Mouse (Mus musculus) T-helper 17 cell (primary cell): ENCODE results near the gene Anks6.

Experiments used
- in situ Hi-C, 2 experiments: fragments of 300-600 bp; cut with MboI, MseI; formaldehyde crosslinking; loops; 1 replicate in 1 of 2; 2 replicates in 1 of 2; pipeline ENCODE4 v1.15.1; 2025; ENCODE audit warnings: high pct_unique_total_duplicates in 2 of 2

Gene Anks6

GRCm38 (mm10) chr4:47046974-47047373, 10.3 kb downstream of the Anks6 start:
- in situ Hi-C loops, result no loop called here

- in situ Hi-C loops, result no loop called here
Measured at GRCm38 (mm10) chr4:47043866-47044265, 13.4 kb downstream of the Anks6 start.

GRCm38 (mm10) chr4:47039586-47039985, 17.6 kb downstream of the Anks6 start:
- in situ Hi-C loops, result loop anchor here (5.0 to 10.0 kb wide), 3 partner anchors 265 to 355 kb away; no protein-coding TSS in a partner anchor

GRCm38 (mm10) chr4:47037321-47037657, 19.9 kb downstream of the Anks6 start:
- in situ Hi-C loops, result loop anchor here (5.0 to 10.0 kb wide), 3 partner anchors 262 to 352 kb away; no protein-coding TSS in a partner anchor

- in situ Hi-C loops, result loop anchor here (5.0 to 10.0 kb wide), 3 partner anchors 262 to 352 kb away; no protein-coding TSS in a partner anchor
Measured at GRCm38 (mm10) chr4:47036486-47037320, 20.5 kb downstream of the Anks6 start.

- in situ Hi-C loops, result loop anchor here (5.0 to 10.0 kb wide), 3 partner anchors 261 to 351 kb away; no protein-coding TSS in a partner anchor
Measured at GRCm38 (mm10) chr4:47035536-47035935, 21.7 kb downstream of the Anks6 start.

- in situ Hi-C loops, result loop anchor here in 1 of 2 experiments (10.0 kb wide), 2 partner anchors 257 to 347 kb away; no protein-coding TSS in a partner anchor
Measured at GRCm38 (mm10) chr4:47032171-47032570, 25.1 kb downstream of the Anks6 start.

GRCm38 (mm10) chr4:47028791-47029190, 28.4 kb downstream of the Anks6 start:
- in situ Hi-C loops, result no loop called here

- in situ Hi-C loops, result loop anchor here in 1 of 2 experiments (5.0 kb wide), 1 partner anchor 412 kb away; no protein-coding TSS in a partner anchor
Measured at GRCm38 (mm10) chr4:47023949-47024348, 33.3 kb downstream of the Anks6 start.

- in situ Hi-C loops, result loop anchor here in 1 of 2 experiments (5.0 kb wide), 1 partner anchor 411 kb away; no protein-coding TSS in a partner anchor
Measured at GRCm38 (mm10) chr4:47022804-47023603, 34.2 kb downstream of the Anks6 start.

- in situ Hi-C loops, result loop anchor here in 1 of 2 experiments (5.0 kb wide), 1 partner anchor 408 kb away; no protein-coding TSS in a partner anchor
Measured at GRCm38 (mm10) chr4:47020563-47020962, 36.7 kb downstream of the Anks6 start.

GRCm38 (mm10) chr4:47015156-47015555, 42.1 kb downstream of the Anks6 start:
- in situ Hi-C loops, result no loop called here

- in situ Hi-C loops, result no loop called here
Measured at GRCm38 (mm10) chr4:47012476-47012875, 44.8 kb downstream of the Anks6 start.

- in situ Hi-C loops, result no loop called here
Measured at GRCm38 (mm10) chr4:47010400-47011231, 46.6 kb downstream of the Anks6 start.

GRCm38 (mm10) chr4:47000626-47001395, 56.4 kb downstream of the Anks6 start:
- in situ Hi-C loops, result loop anchor here in 1 of 2 experiments (10.0 kb wide), 1 partner anchor 306 kb away; no protein-coding TSS in a partner anchor

- in situ Hi-C loops, result no loop called here
Measured at GRCm38 (mm10) chr4:46997969-46998368, 59.3 kb downstream of the Anks6 start.

- in situ Hi-C loops, result no loop called here
Measured at GRCm38 (mm10) chr4:46992827-46993473, 64.3 kb downstream of the Anks6 start.

- in situ Hi-C loops, result no loop called here
Measured at GRCm38 (mm10) chr4:46991959-46992316, 65.3 kb downstream of the Anks6 start.
